Mouse (Mus musculus): ENCODE data around the gene Gmds. TPM values are rescaled to one million over a fixed set of nuclear protein-coding genes. Genes with fewer than 3 reads are reported as not detected.

The Gmds gene
- total RNA-seq, 2 experiments from 2014 or later: 5.5 to 8.8 TPM

DNA sequence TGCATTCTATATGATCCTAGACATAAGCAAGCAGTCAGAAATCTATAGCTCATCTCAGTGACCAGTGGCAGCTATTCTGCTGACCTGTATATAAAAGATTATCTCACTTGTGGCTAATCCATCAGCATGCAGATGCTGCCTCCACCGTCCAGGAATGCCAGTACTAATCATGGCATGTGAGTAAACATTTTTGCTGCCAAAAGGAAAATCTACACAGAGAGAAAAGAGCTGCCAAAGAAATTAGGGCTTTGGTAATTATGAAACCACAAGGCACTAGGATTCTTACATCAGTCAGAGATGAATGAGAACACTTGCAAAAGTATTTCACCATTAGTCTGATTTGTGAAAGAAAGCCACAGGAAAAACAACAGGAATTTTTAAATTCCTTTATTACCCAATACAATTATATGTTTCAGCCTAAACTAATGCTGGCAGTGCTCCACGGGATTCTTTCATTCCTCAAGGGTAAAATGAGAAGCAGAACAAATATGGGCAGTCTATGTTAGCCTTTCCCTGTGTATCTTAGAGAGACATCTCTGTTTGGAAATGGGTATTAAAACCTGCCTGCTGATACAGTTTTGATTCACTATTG lies 71.3 kb downstream of the Gmds start:
- DNase-seq: peak; percentile 29

DNA sequence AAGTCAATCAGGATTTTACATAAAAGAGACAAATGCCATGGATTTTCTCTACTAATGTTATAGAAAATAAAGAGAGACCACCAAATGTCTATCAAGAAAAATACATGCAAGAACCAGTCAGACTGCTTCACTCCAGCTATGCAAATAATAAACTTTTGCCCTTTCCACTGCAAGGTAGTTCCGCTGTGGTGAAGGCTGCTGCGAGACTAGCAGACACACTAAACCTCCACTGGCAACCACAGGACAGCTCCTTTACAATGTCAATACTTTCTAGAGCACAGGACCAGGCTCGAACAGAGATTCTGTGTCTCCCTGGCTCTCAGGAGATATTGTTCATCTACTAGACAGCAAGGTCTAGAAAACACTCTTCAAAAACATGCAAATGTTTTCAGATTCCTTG lies 71.8 kb downstream of the Gmds start:
- DNase-seq: no peak

DNA sequence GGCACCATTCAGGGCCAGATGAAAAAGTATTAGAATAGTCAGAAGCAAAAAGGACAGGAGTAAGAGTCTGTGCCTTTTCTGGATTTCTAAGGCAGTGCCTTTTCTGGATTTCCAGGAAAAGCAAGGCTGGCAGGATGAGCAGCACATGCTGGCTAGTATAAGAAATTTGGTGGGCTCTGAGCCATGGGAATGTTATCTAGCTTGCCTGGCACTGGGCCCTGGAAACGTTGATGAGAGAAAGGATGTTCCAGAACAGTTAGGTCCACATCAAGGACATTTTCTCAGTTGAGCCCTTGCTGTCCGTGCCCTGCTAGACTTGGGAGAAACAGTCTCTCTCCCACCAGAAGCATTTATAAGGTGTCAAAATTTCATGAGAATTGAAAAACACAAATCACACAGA lies 82.4 kb downstream of the Gmds start:
- peak; percentile 35 for DNase-seq

DNA sequence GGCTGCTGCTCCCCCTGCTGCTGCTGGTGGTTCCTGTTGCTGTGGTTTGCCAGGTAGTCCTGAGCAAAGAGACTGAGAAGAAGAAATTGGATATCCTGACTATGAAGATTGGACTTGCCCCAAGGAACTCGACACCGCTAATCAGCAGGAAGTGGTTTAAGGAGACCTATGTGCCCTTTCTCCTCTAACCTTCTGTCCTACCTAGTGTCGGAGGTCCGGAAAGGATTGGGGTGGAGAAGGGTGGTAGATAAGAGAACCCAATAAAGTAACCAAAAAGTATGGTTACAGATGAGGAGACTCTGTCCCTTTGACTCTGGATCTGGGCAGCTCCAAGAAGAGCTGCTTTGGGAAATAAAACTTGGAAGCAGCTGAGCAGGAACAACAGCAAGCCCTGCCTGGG lies 86.3 kb downstream of the Gmds start:
- no peak for DNase-seq

DNA sequence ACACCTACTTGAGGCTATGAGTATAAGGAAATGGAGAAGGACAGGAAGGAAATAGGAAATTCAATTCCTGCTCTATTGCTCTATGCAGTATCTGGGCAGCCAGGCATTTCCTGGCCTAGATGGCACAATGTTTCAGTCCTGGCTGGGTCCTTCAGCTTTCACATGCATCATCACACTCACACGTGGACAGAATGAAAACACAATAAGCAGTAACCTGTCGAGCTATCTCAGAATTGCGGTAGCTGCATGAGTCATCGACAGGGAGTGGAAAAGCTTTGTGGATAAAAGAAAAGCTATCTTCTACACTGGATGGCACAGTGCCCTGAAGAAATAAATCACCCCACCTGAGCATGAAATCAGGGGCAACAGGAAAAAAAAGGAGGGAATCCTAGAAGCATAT lies 96.3 kb downstream of the Gmds start:
- DNase-seq: no peak

DNA sequence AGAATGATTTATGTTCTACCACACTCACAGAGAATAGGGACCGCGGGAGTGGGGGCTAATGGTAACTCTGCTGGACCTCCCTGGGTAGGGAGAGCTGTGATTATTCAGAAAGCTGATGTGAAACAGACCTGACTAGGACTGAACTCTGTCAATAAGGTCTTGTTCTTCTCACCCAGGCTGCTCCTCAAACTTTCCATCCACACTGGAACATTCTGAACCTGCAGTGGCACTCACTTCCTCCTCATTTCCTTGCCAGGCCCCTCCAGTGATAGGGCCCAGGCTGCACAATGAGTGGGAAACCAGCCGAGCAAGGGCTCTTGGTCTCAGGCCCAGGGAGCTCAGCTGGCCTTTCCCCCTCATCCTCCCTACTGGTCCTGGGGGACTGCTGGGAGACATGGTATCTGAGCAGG lies 102.3 kb downstream of the Gmds start:
- peak; percentile 13 for DNase-seq

DNA sequence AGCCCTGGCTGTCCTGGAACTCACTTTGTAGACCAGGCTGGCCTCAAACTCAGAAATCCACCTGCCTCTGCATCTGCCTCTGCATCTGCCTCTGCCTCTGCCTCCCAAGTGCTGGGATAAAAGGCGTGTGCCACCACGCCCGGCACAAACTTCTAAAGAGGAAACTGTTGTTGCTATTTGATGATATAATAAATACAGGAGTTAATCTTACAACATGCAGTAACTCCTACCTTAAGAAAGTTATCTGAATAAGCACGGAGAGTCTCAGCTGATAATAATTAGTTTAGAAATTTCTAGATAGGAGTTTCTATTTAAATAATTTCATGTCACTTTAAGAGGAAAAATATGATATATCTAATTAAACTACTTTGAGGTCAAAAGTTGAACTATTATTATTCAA lies 103.5 kb downstream of the Gmds start:
- DNase-seq: no peak

DNA sequence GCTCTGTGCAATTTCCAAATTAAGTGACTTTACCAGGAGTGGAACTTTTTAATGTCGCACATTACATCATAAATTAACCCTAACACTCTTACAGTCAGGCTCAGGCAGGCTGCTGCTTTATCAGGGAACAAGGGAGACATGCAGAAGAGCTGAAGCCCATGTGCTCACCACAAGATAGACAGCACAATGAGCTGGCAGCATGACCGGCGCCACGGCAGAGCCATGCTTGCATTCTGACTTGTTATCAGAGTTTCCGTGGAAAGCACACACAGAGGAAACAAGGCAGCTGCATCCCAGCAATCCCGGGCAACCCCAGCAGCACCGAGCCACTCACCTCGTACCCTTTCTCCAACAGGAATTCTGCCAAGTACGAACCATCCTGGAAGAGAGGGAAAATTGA lies 104.5 kb downstream of the Gmds start:
- no peak for DNase-seq

DNA sequence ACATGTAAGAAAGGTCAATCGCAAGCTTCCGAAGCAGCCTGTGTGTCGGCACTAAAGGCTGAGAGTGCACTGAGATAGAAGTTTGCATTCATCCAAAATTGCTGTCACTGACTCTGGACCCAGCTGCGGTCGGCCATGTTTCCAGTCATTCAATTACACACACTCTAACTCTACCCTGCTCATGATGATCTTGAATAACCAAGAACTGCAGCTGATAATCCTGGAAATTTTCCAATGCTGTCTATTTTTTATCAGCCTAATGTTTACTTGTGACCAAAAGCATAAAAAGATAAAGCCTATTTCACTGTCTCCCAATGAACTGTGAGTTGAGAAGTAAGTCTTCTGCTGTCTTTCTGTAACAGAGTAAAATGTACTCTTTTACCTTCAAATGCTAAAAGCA lies 106.1 kb downstream of the Gmds start:
- no peak for DNase-seq

DNA sequence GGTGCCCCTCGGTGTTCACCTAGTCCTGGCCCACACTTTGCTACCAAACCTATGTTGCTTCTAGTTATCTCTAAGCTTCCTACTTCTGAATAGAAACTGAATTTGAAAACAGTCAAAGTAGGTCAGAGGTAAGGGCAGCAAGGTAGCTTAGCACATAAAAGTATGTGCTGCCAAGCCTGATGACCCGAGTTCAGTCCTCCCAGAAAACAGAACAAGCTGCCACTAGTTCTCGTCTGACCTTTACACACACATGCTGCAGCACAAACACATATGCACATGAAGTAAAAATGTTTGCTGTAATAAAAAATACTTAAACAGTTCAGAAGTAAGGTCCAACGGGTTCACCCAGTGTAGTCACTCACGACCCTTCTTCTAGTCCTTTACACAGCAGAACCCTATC lies 106.6 kb downstream of the Gmds start:
- DNase-seq: no peak

DNA sequence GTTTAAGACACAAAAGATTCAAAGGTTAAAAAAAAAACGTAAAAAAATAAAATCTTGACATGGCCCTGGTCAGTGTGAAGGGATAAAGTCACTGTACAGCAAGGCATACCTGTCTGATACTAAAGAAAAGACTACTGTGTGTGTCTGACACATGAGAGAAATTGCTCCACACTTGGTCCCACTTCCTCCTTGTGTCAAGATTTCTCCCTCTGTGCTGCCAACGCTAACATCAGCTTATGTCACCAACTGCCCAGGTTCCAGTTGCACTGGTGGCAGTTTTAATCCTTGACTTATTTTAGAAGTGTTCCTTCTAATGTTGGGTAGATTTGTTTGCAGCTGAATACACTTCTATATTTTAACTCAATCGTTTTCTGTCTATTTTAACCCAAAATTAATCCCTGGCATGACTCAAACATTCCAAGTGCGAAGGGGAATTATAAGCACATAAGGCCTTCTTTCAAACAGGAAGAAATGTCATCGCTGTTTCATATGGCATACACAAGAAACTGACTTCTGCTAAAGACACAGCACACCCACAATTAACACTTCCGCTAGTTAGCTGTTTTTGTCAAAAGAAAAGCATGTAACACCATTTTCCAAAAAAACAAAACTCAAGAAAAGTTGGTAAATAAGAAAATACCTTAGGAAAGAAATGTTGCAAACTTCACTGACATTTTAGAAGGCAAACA lies 110.5 kb downstream of the Gmds start:
- DNase-seq: no peak

DNA sequence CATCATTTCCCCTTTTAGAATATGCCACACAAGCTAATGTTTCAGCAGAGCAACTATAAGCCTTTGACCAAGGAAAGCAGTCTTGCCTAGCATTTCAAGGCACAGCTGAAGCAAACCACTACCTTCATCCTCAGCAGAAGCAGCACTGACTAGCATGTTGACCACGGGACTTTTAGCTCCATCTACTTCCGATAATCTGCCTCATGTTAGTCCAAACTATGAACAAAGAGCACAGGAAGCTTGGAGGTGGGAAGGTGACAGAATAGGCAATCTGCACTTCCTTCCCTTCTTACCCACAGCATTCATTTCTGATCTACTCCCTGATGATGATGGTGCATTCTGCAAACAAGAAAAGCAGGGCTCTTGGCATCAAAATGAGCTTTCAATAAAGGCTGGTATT lies 120.9 kb downstream of the Gmds start:
- DNase-seq: no peak

DNA sequence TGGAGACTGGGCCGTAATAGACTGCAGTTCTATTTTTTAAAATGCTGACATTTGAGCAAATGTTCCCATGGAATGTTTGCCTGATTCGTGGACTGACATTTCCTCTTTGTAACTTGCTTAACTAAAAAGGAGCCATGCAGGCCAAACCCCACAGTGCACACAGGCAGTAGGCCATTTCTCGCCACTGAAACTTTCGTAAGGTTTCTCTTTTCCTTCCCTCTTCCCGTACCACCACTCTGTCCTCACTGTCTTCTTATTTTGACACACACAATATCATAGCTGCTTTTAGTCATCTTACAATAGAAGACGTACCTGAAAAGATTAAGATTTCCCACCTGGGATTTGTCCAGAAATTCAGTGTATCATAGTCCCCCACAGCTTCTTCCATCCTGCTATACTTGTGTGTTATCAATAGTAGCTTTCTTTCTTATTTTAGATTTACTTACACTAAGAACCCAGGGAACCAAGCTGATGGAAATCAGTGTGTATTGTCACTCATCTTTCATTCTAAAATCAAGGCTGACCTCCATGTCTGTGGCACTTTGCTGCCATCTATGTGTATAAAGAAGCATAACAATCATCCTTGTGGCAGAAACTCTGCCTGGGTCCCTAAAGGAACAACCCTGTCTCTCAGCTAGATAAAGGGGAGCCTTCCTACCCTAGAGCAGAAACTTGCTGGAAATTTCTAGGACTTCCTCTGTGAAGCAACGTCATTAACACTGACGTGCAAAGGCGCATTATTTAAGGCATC lies 124.7 kb downstream of the Gmds start:
- DNase-seq: peak; percentile 34

DNA sequence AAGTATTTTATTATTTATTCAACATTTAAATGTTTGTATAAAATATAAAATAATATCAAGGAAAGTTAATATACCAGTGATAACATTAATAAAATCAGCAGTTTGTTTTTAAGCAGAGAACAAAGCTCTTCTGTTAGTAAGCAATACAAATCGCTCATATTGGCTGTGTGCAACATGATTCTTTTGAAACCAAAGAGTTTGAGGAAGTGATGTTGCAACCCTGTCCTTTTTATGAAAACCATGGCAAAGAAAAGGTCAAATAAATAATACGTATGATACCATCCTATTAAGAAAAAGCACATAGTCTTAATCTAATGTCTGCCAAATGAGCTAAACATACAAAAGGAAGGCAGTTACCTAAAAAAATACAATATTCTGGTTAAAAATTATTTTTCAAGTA lies 126.4 kb downstream of the Gmds start:
- DNase-seq: no peak

DNA sequence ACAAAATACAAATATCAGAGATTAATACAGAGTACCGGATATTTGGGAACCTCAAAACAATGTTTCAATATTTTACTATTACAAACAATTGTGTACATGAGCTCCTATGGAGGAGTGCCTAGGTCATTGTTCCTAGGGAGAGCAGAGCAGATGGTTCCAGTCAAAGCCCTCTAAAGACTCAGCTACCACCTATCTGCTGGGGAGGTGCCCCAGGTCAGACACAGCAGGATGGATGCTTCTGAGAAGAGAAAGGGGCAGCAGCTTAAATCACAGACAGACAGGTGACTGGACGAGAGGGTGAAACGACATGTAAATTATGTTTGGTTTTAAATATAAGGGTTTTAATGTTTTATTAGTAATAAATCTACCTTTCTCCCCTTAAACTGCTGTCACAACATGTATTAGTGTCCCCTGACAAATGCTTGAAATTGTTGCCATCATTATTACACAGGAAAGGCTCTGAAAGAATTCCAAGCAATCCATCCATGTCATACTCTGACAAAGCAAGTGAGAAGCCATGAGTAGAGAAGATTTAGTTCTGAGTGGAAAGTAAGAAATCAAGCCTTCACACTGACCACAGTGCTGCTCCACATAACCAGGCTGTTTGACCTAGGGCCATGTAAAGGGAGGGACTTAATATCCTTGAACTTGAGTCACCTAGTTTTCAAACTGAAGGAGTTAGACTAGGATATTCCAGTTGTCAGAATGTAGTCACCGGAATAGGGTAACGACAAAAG lies 131.2 kb downstream of the Gmds start:
- DNase-seq: no peak

DNA sequence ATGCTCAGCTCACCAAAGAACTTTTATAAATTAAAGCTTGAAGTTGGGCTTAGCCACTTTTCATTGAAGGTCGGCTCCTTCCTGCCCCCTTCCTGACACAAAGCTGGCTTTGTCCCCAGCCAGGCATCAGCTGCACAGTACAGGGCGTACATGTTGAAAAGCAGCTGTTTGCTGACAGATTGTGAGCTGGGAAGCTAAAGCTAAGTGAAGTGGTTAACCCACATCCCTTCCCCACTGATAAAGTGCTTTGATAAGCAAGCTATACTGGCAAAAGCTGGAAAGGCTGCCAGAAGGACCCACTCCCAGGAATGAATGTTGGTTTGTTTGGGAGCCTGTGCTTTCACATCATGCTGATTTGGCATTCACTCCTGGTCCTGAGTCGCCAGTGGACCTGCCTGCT lies 158.6 kb downstream of the Gmds start:
- peak; percentile 16 for DNase-seq

DNA sequence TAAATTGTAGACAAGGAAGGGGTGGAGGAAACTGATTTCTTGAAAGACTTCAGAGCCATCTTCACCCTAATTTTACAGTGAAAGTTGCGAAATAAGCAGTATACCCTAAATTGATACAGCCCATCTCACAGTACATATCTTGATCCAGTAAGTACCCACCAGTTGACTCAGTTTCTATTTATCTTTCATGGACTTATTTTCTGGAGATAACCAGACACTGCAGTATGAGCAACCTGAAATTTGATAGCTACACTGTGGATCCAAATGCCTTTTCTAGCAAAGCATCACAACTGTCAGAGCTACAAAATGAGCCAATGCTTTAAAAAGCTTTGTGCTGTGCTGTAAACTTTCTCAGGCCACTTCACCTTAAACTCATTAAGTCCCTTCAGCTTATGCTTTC lies 159.9 kb downstream of the Gmds start:
- DNase-seq: no peak

DNA sequence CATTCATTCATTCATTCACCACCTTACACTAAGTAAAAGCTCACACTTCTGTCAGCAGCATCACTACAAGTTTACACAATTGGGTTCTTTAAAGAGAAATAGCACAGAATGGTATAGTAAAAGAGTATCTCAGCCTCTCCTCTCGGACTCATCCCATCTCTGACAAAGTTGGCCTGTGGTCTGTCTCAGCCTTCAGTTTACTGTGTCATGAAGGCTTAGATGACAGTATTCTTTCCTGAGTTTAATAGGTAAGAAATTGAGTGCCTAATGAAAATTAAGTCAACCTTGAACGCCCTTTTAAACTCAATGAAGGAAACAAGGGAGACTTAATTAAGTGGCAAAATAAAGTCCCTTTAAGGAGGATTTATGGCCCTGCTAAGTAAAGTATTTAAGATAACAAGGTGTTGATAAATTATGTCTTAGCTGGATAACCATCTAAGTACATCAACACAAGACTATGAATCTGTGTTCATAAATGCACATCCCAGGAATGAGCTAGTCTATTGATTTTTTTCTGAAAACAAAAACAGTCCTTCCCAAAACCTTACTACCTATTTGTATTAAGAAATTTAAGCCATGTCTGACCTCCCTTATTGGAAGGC lies 160.6 kb downstream of the Gmds start:
- DNase-seq: no peak

DNA sequence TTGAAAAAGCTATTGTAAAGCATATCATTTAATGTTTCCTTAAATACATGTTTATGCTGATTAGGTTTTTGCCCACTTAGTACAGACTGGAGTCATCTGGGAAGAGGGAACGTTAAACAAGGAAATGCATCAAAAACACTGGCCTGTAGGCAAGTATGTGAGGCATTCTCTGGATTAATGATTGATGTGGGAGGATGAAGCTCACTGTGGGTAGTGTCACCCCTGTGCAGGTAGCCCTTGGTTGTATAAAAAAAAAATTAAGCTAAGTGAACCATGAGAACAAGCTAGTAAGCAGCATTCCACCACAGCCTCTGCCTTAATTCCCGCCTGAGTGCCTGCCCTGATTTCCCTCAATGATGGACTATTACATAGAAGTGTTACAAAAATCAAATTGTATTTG lies 163.5 kb downstream of the Gmds start:
- no peak for DNase-seq

DNA sequence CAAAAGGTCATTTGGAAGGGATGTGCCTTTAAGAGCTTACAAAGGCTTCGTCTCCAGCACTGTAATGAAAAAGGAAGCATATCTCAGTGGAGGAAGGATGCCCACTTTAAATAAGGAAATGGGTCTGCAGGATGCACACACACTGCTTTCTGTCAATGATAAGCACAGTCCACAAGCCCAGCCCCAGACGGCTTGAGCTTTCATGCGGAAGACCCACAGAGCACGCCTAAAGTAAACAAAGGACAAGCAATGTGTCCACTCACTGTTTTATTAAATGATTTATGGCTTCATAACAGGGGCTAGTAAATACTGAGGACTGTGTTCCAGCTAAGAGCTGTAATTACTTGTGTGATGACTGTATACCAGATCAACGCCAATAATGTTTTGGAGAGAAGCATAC lies 169.4 kb downstream of the Gmds start:
- DNase-seq: peak; percentile 5

DNA sequence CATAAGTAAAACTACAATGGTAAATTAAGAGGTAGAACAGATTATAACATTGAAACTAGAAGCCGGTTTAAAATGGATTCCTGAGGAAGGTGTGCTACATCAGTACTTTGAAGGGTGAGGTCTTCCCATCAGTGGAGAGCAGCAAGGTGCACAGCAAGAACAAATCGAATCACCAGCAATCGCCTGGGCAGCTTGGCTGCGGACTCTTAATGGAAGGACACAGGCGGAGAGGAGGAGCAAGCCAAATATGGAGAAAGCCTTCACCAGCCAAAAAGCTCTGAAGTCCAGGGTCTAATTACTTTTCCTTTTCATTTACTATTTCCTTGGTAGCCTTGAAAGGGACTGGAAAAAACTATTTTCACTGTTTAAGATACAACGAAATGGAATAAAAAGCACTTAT lies 170.7 kb downstream of the Gmds start:
- no peak for DNase-seq

DNA sequence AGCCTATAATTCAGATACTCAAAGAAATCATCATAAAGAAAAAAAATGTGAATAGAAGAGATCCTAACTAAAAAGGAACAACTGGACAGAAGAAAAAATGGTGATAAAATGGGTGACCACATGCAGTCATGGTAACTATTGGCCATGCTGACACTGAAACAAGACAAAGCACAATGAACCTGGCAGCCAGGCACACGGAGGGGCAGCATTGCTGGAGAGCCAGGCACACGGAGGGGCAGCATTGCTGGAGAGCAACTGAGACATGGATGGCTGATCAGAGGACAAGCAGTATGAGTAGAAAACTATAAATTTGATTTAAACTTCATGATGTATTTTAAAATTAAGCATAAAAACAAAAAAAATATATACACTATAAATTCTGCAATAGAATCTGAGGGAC lies 173.0 kb downstream of the Gmds start:
- no peak for DNase-seq

DNA sequence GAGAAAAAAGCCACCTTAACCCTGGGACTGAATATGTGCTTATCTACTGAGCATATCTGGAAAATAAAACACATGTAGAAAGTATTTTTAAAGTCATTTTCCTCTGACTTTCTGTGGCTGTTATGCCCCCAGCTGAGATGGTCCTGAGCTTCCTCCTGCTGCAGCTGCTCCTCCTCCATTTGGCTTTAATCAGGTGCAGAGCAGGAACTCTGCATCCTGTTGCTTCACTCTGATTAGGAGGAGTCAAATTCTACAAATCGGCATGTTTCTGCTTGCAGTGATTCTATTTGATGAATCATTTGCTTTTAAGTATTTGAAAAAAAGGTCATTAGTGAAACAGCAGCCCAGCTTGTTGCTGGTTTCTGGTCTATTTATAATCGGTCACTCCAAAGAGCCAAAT lies 177.0 kb downstream of the Gmds start:
- DNase-seq: no peak
